Mouse (Mus musculus) cerebellum, adult 2 months (tissue): Measurements from ENCODE around the gene Plpp2. TPM values are rescaled to one million over a fixed set of nuclear protein-coding genes. Genes with fewer than 3 reads are reported as not detected.
A peak's percentile ranks its signal among the peaks of the same experiment; 100 is the strongest.

Source experiments
- DNase-seq, 2 experiments: peaks; one replicate each; pipeline ENCODE4 v3.0.0; 2021
- H3K27ac ChIP-seq: fragments of 200-500 bp; 2 replicates; pipeline ENCODE4 v1.5.1; 2012; ENCODE audit warnings: low read length, control low read depth, inconsistent platforms; ENCODE audit not compliant: insufficient read depth
- H3K27me3 ChIP-seq: fragments of 200-500 bp; 2 replicates; pipeline ENCODE4 v1.6.1; 2012; ENCODE audit warnings: inconsistent platforms, mild to moderate bottlenecking, low read length, moderate library complexity; ENCODE audit not compliant: control insufficient read depth, insufficient read depth
- H3K4me1 ChIP-seq: fragments of 200-500 bp; 2 replicates; pipeline ENCODE4 v1.6.1; 2011; ENCODE audit warnings: low read length; ENCODE audit not compliant: control insufficient read depth, insufficient read depth
- H3K4me3 ChIP-seq: fragments of 200-500 bp; replicated peaks from 2 replicates; pipeline ENCODE3; 2011; ENCODE audit warnings: mild to moderate bottlenecking, low read depth, low read length, control low read depth; ENCODE audit not compliant: insufficient read depth
- CTCF ChIP-seq: fragments of 200-500 bp; IDR thresholded peaks from 2 replicates; pipeline ENCODE4 v1.5.1; 2011; ENCODE audit warnings: low read depth, mild to moderate bottlenecking, control low read depth, low read length, moderate library complexity, borderline replicate concordance; ENCODE audit not compliant: insufficient read depth
- POLR2A ChIP-seq: fragments of 200-500 bp; IDR thresholded peaks from 2 replicates; pipeline ENCODE4 v1.6.1; 2011; ENCODE audit warnings: low read length, control low read depth, borderline replicate concordance; ENCODE audit not compliant: insufficient read depth
- WGBS: fragments of 180-500 bp; shearing (Covaris S2); methylation state at CpG from one replicate; pipeline ENCODE4 v1.1.7; 2018; 5-methylcytosine and 5-hydroxymethylcytosine counted together
- polyA plus RNA-seq: library from polyadenylated mRNA; depleted of rRNA; stranded (reverse); fragments of >200 nt; gene quantifications from 2 replicates; pipeline ENCODE4 v1.2.3, GENCODE M21; 2012

Gene Plpp2
- polyA plus RNA-seq, 1 experiment, result 10.4 TPM

- H3K27ac ChIP-seq, result no peak overlapping the region
- H3K27me3 ChIP-seq, result no peaks in the 10 kb centered on the region
- 91% methylated on average over 18 of the region's 18 CpGs for WGBS
- no peak for DNase-seq
- H3K4me3 ChIP-seq, result no peak overlapping the region
- H3K4me1 ChIP-seq, result peaks cover 11% of the 10 kb centered on the region
- no peak for TF ChIP-seq POLR2A
- no peak for TF ChIP-seq CTCF
Observed at GRCm38 (mm10) chr10:79548971-79549723, 15.6 kb upstream of the Plpp2 start.

DNA sequence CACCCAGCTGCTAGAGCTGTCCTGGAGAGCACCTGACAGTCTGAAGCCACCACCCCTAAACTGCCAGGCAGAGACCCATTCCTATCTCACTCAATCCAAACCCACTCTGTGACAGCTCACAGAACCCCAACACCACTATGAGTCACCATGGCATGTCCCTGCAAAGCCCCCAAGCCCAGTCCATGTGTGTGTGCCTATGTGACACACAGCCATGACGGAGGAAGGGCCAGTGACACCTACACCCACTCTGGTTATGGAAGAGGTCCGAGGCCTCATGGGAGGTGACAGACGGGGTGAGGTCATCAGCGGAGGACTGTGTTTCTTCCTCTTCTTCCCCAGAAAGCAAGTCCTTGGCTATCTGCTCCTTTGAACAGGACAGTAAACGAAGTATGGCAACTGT is 14.9 kb upstream of the Plpp2 start:
- Histone ChIP-seq H3K27ac (no peak overlapping the region), H3K27me3 (no peaks in the 10 kb centered on the region), H3K4me3 (no peak overlapping the region), H3K4me1 (peaks cover 6% of the 10 kb centered on the region; the same call in 1 of the 2 replicates)
- WGBS, result 94% methylated on average over 5 of the region's 5 CpGs
- DNase-seq, result no peak
- no peak for TF ChIP-seq POLR2A
- no peak for TF ChIP-seq CTCF

GRCm38 (mm10) chr10:79547148-79547675 is 13.6 kb upstream of the Plpp2 start:
- 83% methylated on average over 5 of the region's 5 CpGs for WGBS
- DNase-seq, result no peak
- TF ChIP-seq CTCF, result no peak
- no peak for TF ChIP-seq POLR2A
- H3K27me3 ChIP-seq, result no peaks in the 10 kb centered on the region
- H3K27ac ChIP-seq, result no peak overlapping the region
- no peak overlapping the region for H3K4me3 ChIP-seq
- H3K4me1 ChIP-seq, result no peaks in the 10 kb centered on the region

GRCm38 (mm10) chr10:79546483-79546882 is 12.9 kb upstream of the Plpp2 start:
- Histone ChIP-seq H3K27ac (no peak overlapping the region), H3K4me3 (no peak overlapping the region), H3K27me3 (no peaks in the 10 kb centered on the region), H3K4me1 (no peaks in the 10 kb centered on the region; the same call in 1 of the 2 replicates)
- TF ChIP-seq POLR2A (no peak), CTCF (no peak)
- WGBS, result 91% methylated on average over 11 of the region's 11 CpGs
- no peak for DNase-seq

- H3K27me3 ChIP-seq, result no peaks in the 10 kb centered on the region
- 73% methylated on average over 12 of the region's 12 CpGs for WGBS
- peaks cover 2% of the 10 kb centered on the region; the same call in 1 of the 2 replicates for H3K4me1 ChIP-seq
- no peak for TF ChIP-seq POLR2A
- TF ChIP-seq CTCF, result no peak
- no peak overlapping the region for H3K27ac ChIP-seq
- H3K4me3 ChIP-seq, result no peak overlapping the region
- peak in 1 of 2 experiments; percentile 3 for DNase-seq
Observed at GRCm38 (mm10) chr10:79545891-79546290, 12.3 kb upstream of the Plpp2 start.

DNA sequence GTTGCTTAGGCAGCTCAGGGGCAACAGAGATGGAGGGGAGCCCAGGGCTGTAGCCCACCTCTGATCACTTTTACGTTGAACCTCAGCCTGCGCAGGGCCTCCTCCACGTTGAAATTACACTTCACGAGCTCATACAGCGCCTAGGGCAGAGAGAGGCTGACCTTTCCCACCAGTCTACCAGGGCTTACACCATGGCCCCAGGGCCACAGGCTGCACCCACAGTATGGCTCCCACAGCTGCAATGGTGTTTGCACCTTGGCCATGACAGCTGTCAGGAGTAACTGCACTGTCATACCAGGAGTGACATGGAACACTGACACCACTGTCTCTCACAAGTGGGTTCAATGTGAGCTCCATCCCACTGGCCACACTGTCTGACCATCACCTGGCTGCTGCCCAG is 11.0 kb upstream of the Plpp2 start:
- Histone ChIP-seq H3K27me3 (no peaks in the 10 kb centered on the region), H3K4me1 (peaks cover 8% of the 10 kb centered on the region), H3K4me3 (no peak overlapping the region), H3K27ac (no peak overlapping the region)
- TF ChIP-seq CTCF (no peak), POLR2A (no peak)
- WGBS, result 91% methylated on average over 5 of the region's 5 CpGs
- DNase-seq, result no peak

DNA sequence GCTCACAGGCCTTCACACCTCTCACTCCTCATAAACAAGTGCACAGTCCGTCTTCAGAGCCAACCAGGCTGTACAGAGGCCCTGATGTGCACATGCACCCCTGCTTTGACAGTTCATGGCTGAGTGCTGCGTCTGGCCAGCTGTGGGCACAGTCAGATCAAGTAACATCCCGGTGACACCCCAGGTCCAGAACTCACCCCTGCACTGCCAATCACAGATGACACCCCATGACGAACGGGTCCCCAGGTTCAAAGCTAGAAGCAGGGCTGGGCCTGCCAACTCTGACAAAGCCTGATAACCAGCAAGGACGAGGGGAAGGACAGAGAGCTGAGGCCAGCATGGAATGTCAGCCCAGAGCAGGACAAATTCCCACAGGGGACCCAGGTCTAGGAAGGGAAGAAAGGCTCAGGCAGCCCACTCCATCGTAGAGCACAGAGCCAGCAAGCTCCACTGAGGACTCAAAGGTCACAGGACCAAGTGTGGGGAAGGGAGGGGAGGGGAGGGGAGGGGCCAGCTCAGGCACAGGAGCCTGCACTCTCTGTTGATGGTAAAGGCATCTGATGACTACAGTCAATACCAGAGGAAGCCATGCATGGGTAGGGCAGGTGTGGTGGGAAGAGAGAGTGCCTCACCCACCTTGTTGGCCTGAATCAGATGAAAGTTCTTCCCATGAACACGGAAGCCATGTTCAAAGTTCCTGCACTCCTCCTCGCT is 10.4 kb upstream of the Plpp2 start:
- 82% methylated on average over 9 of the region's 9 CpGs for WGBS
- peaks cover 8% of the 10 kb centered on the region for H3K4me1 ChIP-seq
- H3K27me3 ChIP-seq, result no peaks in the 10 kb centered on the region
- no peak overlapping the region for H3K27ac ChIP-seq
- H3K4me3 ChIP-seq, result no peak overlapping the region
- DNase-seq, result no peak
- no peak for TF ChIP-seq POLR2A
- no peak for TF ChIP-seq CTCF

- Histone ChIP-seq H3K4me1 (peaks cover 8% of the 10 kb centered on the region), H3K4me3 (no peak overlapping the region), H3K27ac (no peak overlapping the region), H3K27me3 (no peaks in the 10 kb centered on the region)
- TF ChIP-seq CTCF, result no peak
- TF ChIP-seq POLR2A, result no peak
- no peak for DNase-seq
- WGBS, result 67% methylated on average over 11 of the region's 11 CpGs
Observed at GRCm38 (mm10) chr10:79542171-79542570, 8.6 kb upstream of the Plpp2 start.
